Mouse (Mus musculus): ENCODE measurements around the gene Egr4. TPM values are rescaled to one million over a fixed set of nuclear protein-coding genes. Genes with fewer than 3 reads are reported as not detected.
A peak's percentile ranks its signal among the peaks of the same experiment; 100 is the strongest.

Gene Egr4
- not detected in 2 replicates for polyA plus RNA-seq (2015; fragmentation: Nextera tagmentation; extraction: Ambion mirVana)

DNA sequence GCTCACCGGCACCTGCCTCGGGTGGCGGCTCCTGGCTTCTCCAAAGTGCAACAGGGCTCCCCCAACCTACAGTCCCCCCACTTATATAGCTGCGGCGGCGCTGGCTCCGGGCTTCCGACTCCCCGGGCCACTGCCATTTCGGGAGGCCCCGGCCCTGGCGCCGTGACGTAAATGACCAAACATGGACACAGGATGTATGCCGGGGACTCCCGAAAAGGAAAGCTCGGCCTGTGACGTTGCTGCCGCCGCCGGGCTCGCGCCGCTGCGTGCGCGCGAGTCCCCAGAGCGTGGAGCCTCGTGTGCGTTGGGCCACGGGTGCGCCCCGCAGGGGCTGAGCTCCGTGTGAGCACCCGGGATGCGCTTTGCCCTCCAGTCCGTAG is at the start of gene Egr4:
Egr4 (minus strand) TSS at position 59 of the 380 bp plus-strand sequence.
- H3K4me2 ChIP-seq (ENCODE audit: low read depth, low read length), result peak within 1 kb of the TSS; percentile 73
- H3K9ac ChIP-seq (ENCODE audit: low read depth, low read length), result no peak within 1 kb of the TSS
- peaks cover 61% of the 10 kb centered on the region for H3K27me3 ChIP-seq (replicated peaks; ENCODE audit: control insufficient read depth, insufficient read depth, low read length)
- no peaks in the 10 kb centered on the region for H3K9me3 ChIP-seq (ENCODE audit: control insufficient read depth, low read length)
- ATAC-seq, result 0 out of 2 replicates have a peak, but pooled peaks have one; percentile 40
- H3K4me3 ChIP-seq (ENCODE audit: low read length), result peak within 1 kb of the TSS; percentile 50
- WGBS, result under 1% methylated on average over 38 of the region's 38 CpGs
- H3K36me3 ChIP-seq (ENCODE audit: control insufficient read depth, insufficient read depth, low read length), result no peaks in the 10 kb centered on the region
- peaks cover 20% of the 10 kb centered on the region for H3K4me1 ChIP-seq (ENCODE audit: control insufficient read depth, insufficient read depth, low read length)
- H3K27ac ChIP-seq (ENCODE audit: low read length), result no peak within 1 kb of the TSS

DNA sequence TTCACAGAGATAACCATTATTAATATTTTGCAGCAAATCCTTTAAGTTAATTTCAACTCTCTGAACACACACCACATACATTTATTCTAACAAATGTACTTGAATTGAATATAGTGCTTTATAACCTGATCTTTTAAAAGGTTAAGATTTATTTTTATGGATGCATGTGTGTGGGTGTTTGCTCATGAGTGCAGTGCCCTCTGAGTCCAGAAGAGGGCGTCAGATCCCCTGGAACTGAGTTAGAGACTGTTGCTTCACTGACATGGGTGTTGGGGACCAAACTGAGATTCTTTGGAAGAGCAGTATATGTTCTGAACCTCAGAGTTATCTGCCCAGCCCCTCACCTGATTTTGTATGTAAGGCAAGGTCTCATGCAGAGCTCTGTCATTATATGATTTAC is 49.0 kb upstream of the Egr4 start:
- H3K27me3 ChIP-seq (replicated peaks; ENCODE audit: control insufficient read depth, insufficient read depth, low read length), result no peaks in the 10 kb centered on the region
- no peaks in the 10 kb centered on the region for H3K4me1 ChIP-seq (ENCODE audit: control insufficient read depth, insufficient read depth, low read length)
- H3K27ac ChIP-seq (ENCODE audit: low read length), result no peak overlapping the region
- no peak for ATAC-seq
- no peak overlapping the region for H3K9ac ChIP-seq (ENCODE audit: low read depth, low read length)
- H3K4me3 ChIP-seq (ENCODE audit: low read length), result no peak overlapping the region
- H3K4me2 ChIP-seq (ENCODE audit: low read depth, low read length), result no peak overlapping the region
- WGBS, result 21% methylated on average over 1 of the region's 1 CpGs
- H3K36me3 ChIP-seq (ENCODE audit: control insufficient read depth, insufficient read depth, low read length), result no peaks in the 10 kb centered on the region
- H3K9me3 ChIP-seq (ENCODE audit: control insufficient read depth, low read length), result no peaks in the 10 kb centered on the region

GRCm38 (mm10) chr6:85547642-85548041 is 34.3 kb upstream of the Egr4 start:
- Histone ChIP-seq H3K9me3 (ENCODE audit: control insufficient read depth, low read length) (no peaks in the 10 kb centered on the region), H3K4me3 (ENCODE audit: low read length) (no peak overlapping the region), H3K36me3 (ENCODE audit: control insufficient read depth, insufficient read depth, low read length) (no peaks in the 10 kb centered on the region), H3K4me2 (ENCODE audit: low read depth, low read length) (no peak overlapping the region), H3K27ac (ENCODE audit: low read length) (no peak overlapping the region), H3K9ac (ENCODE audit: low read depth, low read length) (no peak overlapping the region), H3K4me1 (ENCODE audit: control insufficient read depth, insufficient read depth, low read length) (no peaks in the 10 kb centered on the region), H3K27me3 (replicated peaks; ENCODE audit: control insufficient read depth, insufficient read depth, low read length) (no peaks in the 10 kb centered on the region)
- ATAC-seq, result no peak
- 87% methylated on average over 5 of the region's 5 CpGs for WGBS

DNA sequence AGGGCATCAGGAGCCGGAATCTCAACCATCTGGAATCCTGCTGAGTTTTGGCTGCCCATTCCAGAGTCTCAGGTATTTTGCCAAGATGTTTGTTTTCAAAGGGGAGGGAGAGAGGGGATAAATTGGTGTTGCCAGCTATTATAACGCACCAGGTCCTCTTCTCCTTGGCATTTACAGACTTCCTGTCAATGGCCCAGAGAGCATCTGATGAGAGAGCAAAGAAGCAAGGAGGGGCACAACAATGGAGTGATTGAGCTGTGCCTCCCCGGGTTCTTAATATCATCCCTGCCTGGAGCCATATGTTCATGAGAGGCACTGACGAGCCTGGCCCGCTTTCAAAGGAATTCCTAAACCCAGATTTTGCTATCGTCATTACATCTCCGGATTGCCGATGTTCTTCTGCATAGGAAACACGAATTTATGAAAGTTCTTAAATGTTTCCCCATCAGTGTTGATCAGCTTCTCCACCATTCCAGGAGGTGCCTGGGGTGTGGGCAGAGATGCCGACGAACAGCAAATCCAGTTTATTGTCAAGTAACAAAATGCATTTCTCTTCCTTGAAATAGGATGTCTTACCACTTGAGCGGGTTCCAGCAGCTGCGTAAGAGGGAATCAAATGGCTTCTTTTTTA is 31.0 kb upstream of the Egr4 start:
- H3K27me3 ChIP-seq (replicated peaks; ENCODE audit: control insufficient read depth, insufficient read depth, low read length), result no peaks in the 10 kb centered on the region
- H3K9me3 ChIP-seq (ENCODE audit: control insufficient read depth, low read length), result no peaks in the 10 kb centered on the region
- no peak for ATAC-seq
- H3K4me2 ChIP-seq (ENCODE audit: low read depth, low read length), result no peak overlapping the region
- H3K36me3 ChIP-seq (ENCODE audit: control insufficient read depth, insufficient read depth, low read length), result no peaks in the 10 kb centered on the region
- no peaks in the 10 kb centered on the region for H3K4me1 ChIP-seq (ENCODE audit: control insufficient read depth, insufficient read depth, low read length)
- WGBS, result 77% methylated on average over 13 of the region's 13 CpGs
- no peak overlapping the region for H3K4me3 ChIP-seq (ENCODE audit: low read length)
- H3K9ac ChIP-seq (ENCODE audit: low read depth, low read length), result no peak overlapping the region
- H3K27ac ChIP-seq (ENCODE audit: low read length), result no peak overlapping the region

DNA sequence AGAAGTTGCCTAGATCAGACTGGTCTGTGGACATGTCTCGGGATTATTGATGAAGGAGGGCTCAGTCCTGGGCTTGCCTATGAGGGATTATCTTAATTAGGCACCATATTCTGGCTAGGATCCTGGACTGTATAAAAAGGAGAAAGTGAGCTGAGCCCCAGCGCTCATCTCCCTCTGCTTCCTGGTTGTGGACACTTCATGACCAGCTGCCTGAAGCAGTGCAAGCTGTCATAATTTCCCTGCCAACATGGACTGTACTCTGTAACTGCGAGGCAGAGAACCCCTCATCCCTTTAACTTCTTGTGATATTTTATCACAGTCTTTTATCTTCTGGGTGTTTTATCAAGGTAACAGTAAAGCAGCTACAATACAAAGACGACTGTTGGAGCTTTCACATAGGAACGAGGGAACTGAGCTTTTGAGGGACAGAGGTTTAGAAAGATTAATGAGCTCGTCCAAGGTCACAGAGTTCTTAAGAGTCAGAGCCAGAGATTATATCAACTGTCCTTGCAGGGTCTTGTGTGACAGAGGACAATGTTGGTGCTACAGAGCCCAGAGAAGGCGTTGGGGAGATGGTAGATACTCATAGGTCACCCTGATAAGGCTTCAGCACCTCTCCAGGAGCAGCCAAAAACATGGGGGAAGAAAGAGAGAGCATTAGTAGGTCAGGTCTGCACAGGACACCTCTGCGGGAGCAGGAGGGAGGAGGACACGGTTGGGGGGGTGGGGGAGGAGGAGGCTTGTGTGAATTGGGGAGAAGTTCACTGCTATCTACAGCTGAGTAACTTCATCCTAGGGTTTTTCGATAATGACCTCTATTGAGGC is 30.2 kb upstream of the Egr4 start:
- WGBS, result 67% methylated on average over 10 of the region's 10 CpGs

GRCm38 (mm10) chr6:85522825-85523224 is 9.4 kb upstream of the Egr4 start:
- Histone ChIP-seq H3K4me2 (ENCODE audit: low read depth, low read length) (no peak overlapping the region), H3K27me3 (replicated peaks; ENCODE audit: control insufficient read depth, insufficient read depth, low read length) (no peaks in the 10 kb centered on the region), H3K4me3 (ENCODE audit: low read length) (no peak overlapping the region), H3K9ac (ENCODE audit: low read depth, low read length) (no peak overlapping the region), H3K27ac (ENCODE audit: low read length) (no peak overlapping the region), H3K4me1 (ENCODE audit: control insufficient read depth, insufficient read depth, low read length) (no peaks in the 10 kb centered on the region), H3K9me3 (ENCODE audit: control insufficient read depth, low read length) (no peaks in the 10 kb centered on the region), H3K36me3 (ENCODE audit: control insufficient read depth, insufficient read depth, low read length) (no peaks in the 10 kb centered on the region)
- 74% methylated on average over 2 of the region's 2 CpGs for WGBS
- no peak for ATAC-seq

More for the DNA sequence above, 30.2 kb upstream of the Egr4 start:
- H3K9ac ChIP-seq (ENCODE audit: low read depth, low read length), result no peak overlapping the region
- H3K36me3 ChIP-seq (ENCODE audit: control insufficient read depth, insufficient read depth, low read length), result no peaks in the 10 kb centered on the region
- no peak overlapping the region for H3K4me3 ChIP-seq (ENCODE audit: low read length)
- H3K4me2 ChIP-seq (ENCODE audit: low read depth, low read length), result no peak overlapping the region
- no peak overlapping the region for H3K27ac ChIP-seq (ENCODE audit: low read length)
- no peaks in the 10 kb centered on the region for H3K27me3 ChIP-seq (replicated peaks; ENCODE audit: control insufficient read depth, insufficient read depth, low read length)
- ATAC-seq, result no peak
- no peaks in the 10 kb centered on the region for H3K9me3 ChIP-seq (ENCODE audit: control insufficient read depth, low read length)
- H3K4me1 ChIP-seq (ENCODE audit: control insufficient read depth, insufficient read depth, low read length), result no peaks in the 10 kb centered on the region

- no peak overlapping the region for H3K9ac ChIP-seq (ENCODE audit: low read depth, low read length)
Observed at GRCm38 (mm10) chr6:85522026-85522425, 8.6 kb upstream of the Egr4 start.

DNA sequence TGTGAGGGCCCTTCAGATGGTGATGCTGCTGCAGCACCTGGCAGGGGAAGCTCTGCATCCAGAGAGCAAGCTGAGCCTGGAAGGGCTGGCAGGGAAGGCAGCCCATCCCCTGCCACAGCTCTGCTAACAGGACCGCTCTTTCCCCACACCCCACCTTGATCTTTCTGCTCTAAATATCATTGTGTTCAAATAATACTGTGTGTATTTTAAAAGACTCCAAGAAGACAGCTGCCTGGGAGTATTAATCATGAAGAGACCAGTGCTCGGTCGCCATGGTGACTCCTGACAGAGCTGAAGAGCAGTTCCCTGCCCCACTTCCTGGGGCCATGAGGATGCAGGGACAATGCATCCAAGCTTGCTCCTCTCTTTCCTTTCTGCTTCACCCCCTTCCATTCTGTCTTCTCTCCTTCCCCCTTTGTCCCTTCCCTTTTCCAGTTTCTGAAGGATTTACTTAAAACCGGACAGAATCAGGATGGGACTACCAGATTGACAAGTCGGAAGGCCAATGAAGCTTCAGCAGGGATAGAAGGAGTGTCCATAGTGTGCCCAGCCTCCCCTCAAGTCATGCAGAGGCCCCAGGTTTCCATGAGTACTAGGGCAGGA is 4.8 kb upstream of the Egr4 start:
- H3K9me3 ChIP-seq (ENCODE audit: control insufficient read depth, low read length), result no peaks in the 10 kb centered on the region
- peaks cover 22% of the 10 kb centered on the region for H3K27me3 ChIP-seq (replicated peaks; ENCODE audit: control insufficient read depth, insufficient read depth, low read length)
- no peak overlapping the region for H3K27ac ChIP-seq (ENCODE audit: low read length)
- no peak overlapping the region for H3K9ac ChIP-seq (ENCODE audit: low read depth, low read length)
- peaks cover 5% of the 10 kb centered on the region for H3K4me1 ChIP-seq (ENCODE audit: control insufficient read depth, insufficient read depth, low read length)
- no peak overlapping the region for H3K4me2 ChIP-seq (ENCODE audit: low read depth, low read length)
- ATAC-seq, result no peak
- no peaks in the 10 kb centered on the region for H3K36me3 ChIP-seq (ENCODE audit: control insufficient read depth, insufficient read depth, low read length)
- 47% methylated on average over 5 of the region's 5 CpGs for WGBS
- H3K4me3 ChIP-seq (ENCODE audit: low read length), result no peak overlapping the region

More at GRCm38 (mm10) chr6:85522026-85522425, 8.6 kb upstream of the Egr4 start:
- no peaks in the 10 kb centered on the region for H3K36me3 ChIP-seq (ENCODE audit: control insufficient read depth, insufficient read depth, low read length)
- no peaks in the 10 kb centered on the region for H3K9me3 ChIP-seq (ENCODE audit: control insufficient read depth, low read length)
- WGBS, result 80% methylated on average over 5 of the region's 5 CpGs
- no peak overlapping the region for H3K4me2 ChIP-seq (ENCODE audit: low read depth, low read length)
- H3K4me3 ChIP-seq (ENCODE audit: low read length), result no peak overlapping the region
- H3K27me3 ChIP-seq (replicated peaks; ENCODE audit: control insufficient read depth, insufficient read depth, low read length), result no peaks in the 10 kb centered on the region
- no peak overlapping the region for H3K27ac ChIP-seq (ENCODE audit: low read length)
- no peaks in the 10 kb centered on the region for H3K4me1 ChIP-seq (ENCODE audit: control insufficient read depth, insufficient read depth, low read length)
- ATAC-seq, result no peak

- ATAC-seq, result no peak
Observed at GRCm38 (mm10) chr6:85515941-85516340, 2.6 kb upstream of the Egr4 start.

More at GRCm38 (mm10) chr6:85515941-85516340, 2.6 kb upstream of the Egr4 start:
- H3K9ac ChIP-seq (ENCODE audit: low read depth, low read length), result no peak overlapping the region
- peaks cover 45% of the 10 kb centered on the region for H3K27me3 ChIP-seq (replicated peaks; ENCODE audit: control insufficient read depth, insufficient read depth, low read length)
- H3K4me1 ChIP-seq (ENCODE audit: control insufficient read depth, insufficient read depth, low read length), result peaks cover 20% of the 10 kb centered on the region
- H3K9me3 ChIP-seq (ENCODE audit: control insufficient read depth, low read length), result no peaks in the 10 kb centered on the region
- no peak overlapping the region for H3K27ac ChIP-seq (ENCODE audit: low read length)
- no peaks in the 10 kb centered on the region for H3K36me3 ChIP-seq (ENCODE audit: control insufficient read depth, insufficient read depth, low read length)
- no peak overlapping the region for H3K4me2 ChIP-seq (ENCODE audit: low read depth, low read length)
- WGBS, result 80% methylated on average over 4 of the region's 4 CpGs
- H3K4me3 ChIP-seq (ENCODE audit: low read length), result no peak overlapping the region
